Mouse (Mus musculus) urinary bladder, adult 18-20 months (tissue): Measurements from ENCODE around the gene Wipf3.

Experiments used
- DNase-seq, 2 experiments: peaks; one replicate each; pipeline ENCODE4 v3.0.0; 2022; ENCODE audit warnings: low spot score in 2 of 2, mixed read lengths in 2 of 2

The Wipf3 gene

DNA sequence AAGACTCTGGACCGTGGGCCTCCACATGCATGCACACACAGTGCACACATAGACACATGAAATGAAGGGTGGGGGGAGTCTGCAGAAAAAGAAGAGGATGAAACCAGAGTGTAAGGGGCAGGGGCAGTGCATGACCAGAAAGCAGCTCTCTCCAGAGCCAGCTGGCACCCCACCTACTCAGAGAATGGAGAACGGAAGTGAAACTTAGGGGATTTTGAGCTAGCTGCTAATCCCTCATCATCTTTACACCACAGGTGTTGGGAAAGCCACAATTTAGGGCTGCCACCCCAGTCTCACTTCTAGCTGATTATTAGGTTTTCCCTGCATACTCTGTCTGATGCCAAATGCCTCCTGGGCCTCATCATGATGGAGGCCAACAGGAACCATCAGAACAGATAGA is 100.8 kb downstream of the Wipf3 start:
- no peak for DNase-seq

DNA sequence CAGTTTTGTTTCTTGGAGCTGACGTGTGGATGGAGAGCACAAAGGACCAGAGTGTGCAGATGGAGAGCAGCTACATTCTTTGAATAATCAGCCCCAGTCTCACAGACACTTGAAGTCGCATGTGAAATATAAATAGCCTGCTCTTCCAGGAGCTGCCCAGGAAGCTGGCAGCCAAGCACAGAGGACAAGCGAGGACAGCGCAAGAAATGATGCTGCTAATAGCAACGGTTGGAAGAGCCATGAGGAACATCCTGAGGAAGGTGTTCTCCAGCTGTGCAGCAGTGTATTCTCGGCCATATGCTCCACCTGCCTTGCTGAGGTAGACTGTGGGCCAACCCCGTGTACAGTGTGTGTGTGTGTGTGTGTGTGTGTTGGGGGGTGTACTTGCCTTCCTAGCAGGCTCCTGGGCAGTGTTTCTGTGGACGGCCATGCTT is 101.7 kb downstream of the Wipf3 start:
- DNase-seq: no peak

DNA sequence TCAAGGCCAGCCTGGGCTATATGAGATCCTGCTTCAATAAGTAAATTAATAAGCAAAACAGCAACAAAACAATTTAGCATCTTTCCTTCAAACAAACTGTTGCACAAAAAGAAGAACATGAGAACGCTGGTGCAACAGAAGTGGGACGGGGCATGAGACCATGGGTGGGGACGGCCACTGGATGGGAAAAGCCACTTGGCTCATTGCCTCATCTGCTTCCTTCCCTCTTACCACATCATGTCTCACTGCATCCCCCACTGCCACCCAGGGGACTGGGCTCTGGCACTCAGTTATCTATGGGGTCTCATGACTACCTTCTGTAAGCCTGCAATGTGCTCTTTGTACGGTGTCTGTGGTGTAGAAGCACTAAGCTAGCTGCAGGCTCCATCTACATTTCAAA is 106.1 kb downstream of the Wipf3 start:
- no peak for DNase-seq

DNA sequence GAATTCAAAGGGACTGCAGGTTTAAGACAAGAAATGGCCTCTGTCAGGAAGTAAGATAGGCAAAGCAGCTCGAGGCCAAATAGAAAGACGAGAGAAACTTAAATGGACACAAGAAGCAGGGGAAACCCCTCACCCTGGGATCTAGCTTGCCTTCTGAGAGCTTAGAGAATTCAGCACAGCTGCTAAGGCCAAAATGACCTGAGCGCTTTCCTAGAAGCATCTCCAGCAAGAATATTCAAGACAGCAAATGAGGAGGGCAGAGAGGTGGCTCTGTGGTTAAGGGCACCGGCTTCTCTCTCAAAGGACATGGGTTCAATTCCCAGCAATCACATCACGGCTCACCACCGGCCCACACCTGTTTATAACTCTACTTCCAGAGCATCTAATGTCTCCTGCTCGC is 107.7 kb downstream of the Wipf3 start:
- DNase-seq: no peak

DNA sequence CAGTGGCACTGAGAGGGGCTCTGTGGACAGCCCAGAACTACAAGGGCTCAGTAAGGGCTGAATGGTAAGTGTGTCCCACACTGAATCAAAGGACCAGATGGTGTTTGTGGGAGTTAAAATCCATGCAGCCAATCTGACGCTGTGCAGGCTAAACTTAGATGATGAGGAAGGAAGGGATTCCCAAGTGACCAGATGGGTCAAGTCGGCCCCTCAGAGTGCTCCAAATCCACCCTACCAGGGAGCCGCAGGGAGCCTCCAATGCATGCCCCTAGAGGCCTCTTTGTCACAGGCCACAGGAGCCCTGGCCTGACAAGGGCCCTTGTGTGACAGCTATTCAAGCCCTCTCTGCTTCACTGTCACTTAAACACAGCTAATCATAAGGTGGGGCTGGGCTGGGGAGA is 109.4 kb downstream of the Wipf3 start:
- no peak for DNase-seq

DNA sequence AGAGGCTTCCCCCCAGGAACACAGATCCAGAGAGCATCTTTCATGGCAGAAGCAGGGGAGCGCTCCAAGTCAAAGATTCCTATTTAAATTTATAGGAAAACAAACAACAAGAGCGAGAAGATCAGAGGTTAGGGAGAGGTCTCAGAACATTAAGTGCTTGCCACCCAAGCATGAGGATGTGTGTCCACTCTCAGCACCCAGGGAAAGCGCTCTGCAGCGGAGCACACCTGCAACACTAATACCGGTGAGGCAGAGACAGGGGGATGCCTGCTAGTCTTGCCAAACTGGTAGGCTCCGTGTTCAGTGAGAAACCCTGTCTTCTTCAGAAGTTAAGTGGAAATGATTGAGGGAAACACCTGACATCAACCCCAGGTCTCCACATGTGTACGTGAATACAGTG is 110.0 kb downstream of the Wipf3 start:
- no peak for DNase-seq

DNA sequence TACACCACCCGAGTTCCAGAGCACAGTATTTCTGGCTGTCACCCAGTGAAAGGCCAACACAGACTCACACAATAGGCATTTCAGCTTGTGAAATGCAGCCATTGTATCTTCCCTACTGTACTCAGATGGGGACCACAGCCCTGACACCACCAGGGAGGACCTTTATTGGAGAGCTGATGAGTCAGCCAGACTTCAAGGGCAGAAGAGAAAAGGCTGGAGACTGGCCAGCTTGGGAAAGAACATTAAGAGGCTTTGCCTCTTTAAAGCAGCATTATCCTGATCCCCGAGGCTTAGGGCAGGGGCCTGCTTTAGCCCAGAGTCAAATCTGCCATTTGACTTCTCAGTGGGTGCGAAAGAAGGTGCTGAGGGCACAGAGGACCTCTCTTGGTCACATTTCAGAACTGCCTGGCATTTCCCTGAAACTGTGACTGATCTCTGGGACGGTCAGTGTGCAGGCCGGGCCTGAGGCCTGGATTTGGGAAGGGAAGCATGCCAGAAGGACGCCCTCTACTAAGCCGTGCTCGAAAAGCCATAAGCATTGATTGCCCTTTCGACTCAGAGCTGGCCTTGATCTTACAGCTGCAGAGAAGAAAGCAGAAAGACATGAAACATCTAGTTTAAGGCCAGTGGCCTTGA is 111.0 kb downstream of the Wipf3 start:
- no peak for DNase-seq

DNA sequence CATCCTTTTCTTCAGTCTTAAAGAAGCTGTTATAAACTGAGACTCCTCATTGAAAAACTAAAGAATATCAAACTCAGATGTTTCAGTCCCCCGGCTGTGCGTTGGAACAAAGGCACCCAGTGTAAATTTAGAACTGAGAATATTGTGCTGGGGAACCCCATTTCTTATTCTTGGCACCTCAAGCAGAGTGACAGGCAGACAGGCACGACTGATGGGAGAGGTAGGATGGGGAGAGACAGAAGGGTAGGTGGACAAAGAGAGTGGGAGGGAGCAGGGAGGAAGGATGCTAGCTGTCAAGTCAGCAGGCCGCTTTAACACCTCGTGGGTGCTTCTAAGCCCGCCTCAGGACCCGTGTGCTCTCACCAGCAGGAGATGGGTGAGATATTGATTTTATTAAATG is 113.4 kb downstream of the Wipf3 start:
- DNase-seq: no peak

DNA sequence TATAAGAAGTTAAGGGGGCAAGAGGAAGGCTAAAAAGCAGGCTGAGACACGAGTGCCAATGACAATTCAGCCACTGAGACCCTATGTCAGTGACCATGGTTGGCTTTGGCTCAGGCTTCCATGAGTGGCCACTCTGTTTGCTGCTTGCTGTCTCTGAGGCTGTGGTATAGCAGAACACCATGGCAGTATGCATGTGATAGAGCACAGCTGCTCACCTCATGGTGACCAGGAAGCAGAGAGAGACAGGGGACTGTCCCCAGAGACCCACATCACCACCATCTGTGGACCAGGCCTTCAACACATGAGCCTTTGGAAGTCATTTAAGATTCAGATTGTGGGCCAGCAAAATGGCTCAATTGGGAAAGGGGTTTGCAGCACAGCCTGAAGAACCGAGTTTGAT is 114.2 kb downstream of the Wipf3 start:
- DNase-seq: no peak

DNA sequence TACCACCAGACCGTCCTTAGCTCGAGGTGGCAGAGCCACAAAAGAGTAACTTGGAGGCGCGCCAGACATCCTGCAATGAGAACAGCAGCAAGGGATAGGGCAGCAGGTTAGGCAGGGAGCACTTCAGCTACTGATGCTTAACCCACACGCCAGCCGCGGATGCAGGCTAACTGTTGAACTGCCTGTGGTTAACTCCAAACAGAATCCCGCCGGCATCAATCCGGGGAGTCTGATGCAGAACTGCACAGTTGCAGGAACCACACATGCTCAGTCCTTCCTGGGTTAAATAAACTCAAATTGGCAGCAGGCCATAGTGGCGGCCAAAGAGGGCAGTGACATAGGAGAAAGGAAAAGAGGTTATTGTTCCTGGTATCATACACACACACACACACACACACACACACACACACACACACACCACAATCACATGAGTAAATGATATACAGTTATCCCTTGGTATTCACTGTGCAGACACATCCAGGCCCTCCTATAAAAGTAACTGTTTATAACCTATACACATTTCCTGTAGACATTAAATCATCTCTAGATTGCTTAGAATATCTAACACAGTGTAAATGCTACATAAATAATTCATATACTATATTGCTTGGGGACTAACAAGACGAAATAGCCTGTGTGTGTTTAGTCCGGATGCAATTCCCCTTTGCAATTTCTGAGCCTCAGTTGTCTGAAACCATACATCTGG is 119.1 kb downstream of the Wipf3 start:
- no peak for DNase-seq

DNA sequence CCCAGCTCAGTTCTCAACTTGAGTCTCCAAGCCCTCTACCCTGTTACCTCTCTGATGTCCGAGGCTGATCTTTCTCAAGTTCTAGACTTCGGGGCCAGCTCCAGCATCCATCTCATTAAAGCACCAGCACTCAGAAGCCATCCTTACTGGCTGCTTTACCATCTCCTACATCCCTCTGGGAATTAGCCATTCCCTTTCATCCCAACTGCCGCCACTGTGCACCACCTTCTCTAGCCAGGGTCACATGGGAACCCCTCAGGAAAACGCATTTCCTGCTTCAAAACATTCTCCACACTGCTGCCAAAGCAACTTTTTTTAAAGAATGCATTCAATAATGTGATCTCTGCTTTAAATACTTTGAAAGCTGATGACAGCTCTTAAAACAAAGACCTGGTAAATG is 119.9 kb downstream of the Wipf3 start:
- DNase-seq: no peak

DNA sequence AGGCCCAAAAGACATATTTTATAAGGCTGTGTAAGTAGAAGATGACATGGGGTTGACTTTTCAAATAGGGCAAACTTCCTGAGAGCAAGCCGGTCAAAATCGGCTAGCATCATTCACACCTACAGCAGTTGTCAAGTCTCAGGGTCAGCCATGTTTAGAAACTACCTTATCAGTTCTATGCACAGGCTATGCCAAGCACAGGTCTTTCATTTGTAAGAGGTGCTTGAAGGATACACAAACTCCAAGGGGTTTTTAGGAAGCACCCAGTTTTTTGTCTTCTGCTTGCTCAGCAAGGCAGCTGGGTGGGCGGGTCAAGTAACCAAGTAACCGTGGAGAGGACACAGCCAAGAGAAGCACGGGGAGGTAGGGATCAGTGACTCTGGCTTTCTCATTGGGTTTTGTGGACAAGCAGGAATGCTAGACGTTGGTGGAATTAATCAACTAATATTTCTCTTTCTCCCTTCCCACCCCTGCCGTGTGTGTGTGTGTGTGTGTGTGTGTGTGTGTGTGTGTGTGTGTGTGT is 121.5 kb downstream of the Wipf3 start:
- DNase-seq: no peak

DNA sequence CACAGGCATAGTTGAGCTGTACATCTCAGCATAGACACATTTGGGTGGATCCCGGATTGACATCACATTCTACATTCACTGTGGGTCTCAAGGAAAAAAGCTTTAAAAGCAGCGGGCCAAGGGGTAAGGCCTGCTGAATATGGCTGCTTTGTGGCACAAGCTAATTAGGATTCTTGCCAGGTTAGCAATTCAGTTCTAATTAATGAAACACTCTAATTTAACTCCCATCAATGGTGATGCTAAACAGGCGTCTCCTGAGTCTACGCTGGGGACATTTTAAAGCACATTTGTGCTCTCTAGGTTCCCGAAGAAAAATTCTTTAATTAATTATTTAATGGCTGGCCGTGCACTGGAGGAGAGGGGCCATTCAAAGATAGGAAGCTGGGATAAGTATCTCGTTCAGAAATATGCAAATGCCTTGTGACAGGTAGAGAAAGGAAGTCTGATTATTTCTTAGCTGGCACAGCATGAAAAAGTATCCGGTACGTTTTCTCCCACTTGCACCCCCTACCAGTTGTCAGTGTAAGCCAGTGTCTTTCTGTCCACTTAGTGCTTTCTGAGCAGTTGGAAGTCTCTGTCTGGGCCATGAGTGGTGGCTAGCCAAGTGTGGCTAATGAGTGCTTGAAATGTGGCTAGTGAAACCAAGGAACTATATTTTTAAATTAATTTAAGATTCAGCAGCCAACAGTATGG is 123.5 kb downstream of the Wipf3 start:
- no peak for DNase-seq
